ENCODE assay signal across 22 mouse cellular contexts in the genomic region with DNA sequence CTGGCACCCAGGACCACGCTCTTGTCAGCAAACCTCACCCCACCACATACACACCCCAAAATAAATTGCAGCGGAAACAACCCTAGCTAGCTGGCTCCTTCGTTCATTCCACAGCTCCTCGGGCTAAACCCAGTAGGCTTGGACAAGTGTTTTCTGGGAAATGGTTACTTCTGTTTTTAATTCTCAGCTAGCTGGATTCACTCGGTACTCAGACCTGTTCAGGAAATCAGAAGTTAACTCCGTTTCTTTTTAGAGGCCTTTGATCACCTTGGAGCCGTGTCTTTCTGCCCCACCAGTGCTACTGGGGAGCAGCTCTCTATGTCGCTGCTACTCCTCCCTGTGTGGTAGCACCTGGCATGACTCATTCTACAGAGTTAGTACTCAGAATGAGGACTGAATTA. TPM values are rescaled to one million over a fixed set of nuclear protein-coding genes. Genes with fewer than 3 reads are reported as not detected.
DNase-seq lines count a peak whose midpoint lies in the region; ATAC-seq and TF ChIP-seq lines count a peak whose summit lies in the region.
"Had no signal": no experiment of that assay in that cellular context is flagged by ENCODE, and none has a peak within 500 bp of the region (broad histone marks: within the 10 kb centered on the region; RNA-seq: fewer than 3 reads in every experiment).

No protein-coding gene starts in this region.

- no peaks in the 10 kb centered on the region for H3K9me3 ChIP-seq in liver, embryonic 11.5 days (ENCODE audit: control insufficient read depth, low read length)
- H3K9me3 ChIP-seq in liver, embryonic 14.5 days (ENCODE audit: control insufficient read depth, low read length): no peaks in the 10 kb centered on the region
- H3K9me3 ChIP-seq: embryonic facial prominence, embryonic 13.5 days; hindbrain, embryonic 12.5 days had no signal

- no peak for TF ChIP-seq CTCF in liver, embryonic 14.5 days (IDR thresholded peaks at IDR 0.05; ENCODE audit: low read depth)

- WGBS in liver, embryonic 11.5 days: 73% methylated on average over 8 of the region's 8 CpGs
- 62% methylated on average over 8 of the region's 8 CpGs for WGBS in liver, embryonic 14.5 days (ENCODE audit: insufficient replicate concordance)

- peak overlapping the region; percentile 98 for H3K27ac ChIP-seq in liver, embryonic 11.5 days (ENCODE audit: low read depth, low read length)
- peak overlapping the region; percentile 98 for H3K27ac ChIP-seq in liver, embryonic 14.5 days
- H3K27ac ChIP-seq: embryonic facial prominence, embryonic 13.5 days; gastrocnemius, adult 2 months; hindbrain, embryonic 12.5 days; macrophage had no signal

- no peak for DNase-seq in liver, embryonic 11.5 days (ENCODE audit: low spot score)
- DNase-seq in liver: no peak
- DNase-seq in brain, adult 2 months (ENCODE audit: low read depth, low spot score): peak; percentile 40
- no peak for DNase-seq in liver, embryonic 14.5 days (ENCODE audit: low read depth in 3 of 3, low spot score in 3 of 3)
- DNase-seq in thymus, postnatal 4 days: peak; percentile 60
- no peak for DNase-seq in right cerebral cortex, postnatal 25 days
- no peak for DNase-seq in gastrocnemius, postnatal 36 days
- DNase-seq: adrenal gland, adult 8-10 months; cerebellum, postnatal 36 days; gastrocnemius, adult 2 months; kidney, adult 11 months; kidney, postnatal 36 days; lung, adult 18-20 months; midbrain, embryonic 14.5 days had no signal

- H3K27me3 ChIP-seq in liver, embryonic 11.5 days (replicated peaks; ENCODE audit: control insufficient read depth, insufficient read depth, low read length): no peaks in the 10 kb centered on the region
- no peaks in the 10 kb centered on the region for H3K27me3 ChIP-seq in liver, embryonic 14.5 days (ENCODE audit: control insufficient read depth, insufficient read depth, low read length)
- H3K27me3 ChIP-seq: embryonic facial prominence, embryonic 13.5 days; hindbrain, embryonic 12.5 days had no signal

- H3K4me3 ChIP-seq in liver, embryonic 11.5 days (ENCODE audit: low read depth, low read length): no peak overlapping the region
- H3K4me3 ChIP-seq in liver, embryonic 14.5 days (ENCODE audit: insufficient read depth in 1 of 2, low read depth in 2 of 2, low read length in 2 of 2): no peak overlapping the region
- H3K4me3 ChIP-seq: embryonic facial prominence, embryonic 13.5 days; gastrocnemius, adult 2 months; hindbrain, embryonic 12.5 days had no signal

- no peak overlapping the region for H3K4me2 ChIP-seq in liver, embryonic 11.5 days
- peak overlapping the region; percentile 85 for H3K4me2 ChIP-seq in liver, embryonic 14.5 days (ENCODE audit: low read depth)
- H3K4me2 ChIP-seq: embryonic facial prominence, embryonic 13.5 days; hindbrain, embryonic 12.5 days had no signal

- ATAC-seq in liver, embryonic 11.5 days (replicated peaks; ENCODE audit: low FRiP score): no peak
- ATAC-seq in liver, embryonic 14.5 days (ENCODE audit: insufficient read depth): no peak
- ATAC-seq: forebrain, embryonic 14.5 days had no signal

- TF ChIP-seq EP300 in liver, embryonic 14.5 days (IDR thresholded peaks at IDR 0.05; ENCODE audit: low read depth): no peak

- H3K36me3 ChIP-seq in liver, embryonic 11.5 days (ENCODE audit: control insufficient read depth, insufficient read depth, low read length): no peaks in the 10 kb centered on the region
- H3K36me3 ChIP-seq in liver, embryonic 14.5 days (replicated peaks; ENCODE audit: control insufficient read depth, insufficient read depth, low read depth): no peaks in the 10 kb centered on the region
- H3K36me3 ChIP-seq: embryonic facial prominence, embryonic 13.5 days; hindbrain, embryonic 12.5 days had no signal

- H3K4me1 ChIP-seq in liver, embryonic 11.5 days (replicated peaks; ENCODE audit: control insufficient read depth, insufficient read depth, low read length): peaks cover 44% of the 10 kb centered on the region
- H3K4me1 ChIP-seq in liver, embryonic 14.5 days (replicated peaks; ENCODE audit: control insufficient read depth in 2 of 2, insufficient read depth in 2 of 2, low read length in 1 of 2): peaks cover 55 to 78% of the 10 kb centered on the region in 2 experiments
- H3K4me1 ChIP-seq: hindbrain, embryonic 12.5 days had no signal

- intact Hi-C loops in gastrocnemius, postnatal 36 days (cut with DNase I): loop anchor here (5.0 kb wide), 1 partner anchor 86 kb away; no protein-coding TSS in a partner anchor

- peak overlapping the region; percentile 58 for H3K9ac ChIP-seq in liver, embryonic 11.5 days (ENCODE audit: low read depth, low read length)
- peak overlapping the region; percentile 78 for H3K9ac ChIP-seq in liver, embryonic 14.5 days (replicated peaks)
- H3K9ac ChIP-seq: embryonic facial prominence, embryonic 13.5 days; hindbrain, embryonic 12.5 days had no signal

RNA-seq across cellular contexts. Expression of a gene that starts 37.2 kb away (rescaled TPM):
- 29.8 and 32.9 TPM in 2 replicates for polyA plus RNA-seq in liver, embryonic 11.5 days (2014; fragmentation: Nextera tagmentation; extraction: Ambion mirVana)
- 12.4 and 12.7 TPM in 2 replicates for polyA plus RNA-seq in liver, embryonic 14.5 days (2012; rRNA removed)
- 24.9 and 28.7 TPM in 2 replicates for polyA plus RNA-seq in liver, embryonic 14.5 days (2014; fragmentation: Nextera tagmentation; extraction: Ambion mirVana)
- total RNA-seq in gastrocnemius, postnatal 36 days (2021): 1 to 10 TPM; 6.6 to 6.7 TPM

RNA-seq across cellular contexts. Expression of a gene that starts 41.8 kb away (rescaled TPM):
- 32.6 and 35.5 TPM in 2 replicates for polyA plus RNA-seq in liver, embryonic 11.5 days (2014; fragmentation: Nextera tagmentation; extraction: Ambion mirVana)
- polyA plus RNA-seq in liver, embryonic 14.5 days (2012; rRNA removed): 9.3 and 11.6 TPM in 2 replicates
- polyA plus RNA-seq in liver, embryonic 14.5 days (2014; fragmentation: Nextera tagmentation; extraction: Ambion mirVana): 15.4 and 16.2 TPM in 2 replicates
- 10 to 100 TPM in 1 of 2 experiments, 1 to 10 TPM in 1; 9.6 to 11.3 TPM for total RNA-seq in gastrocnemius, postnatal 36 days (2021)

RNA-seq across cellular contexts. Expression of a gene that starts 51.7 kb away (rescaled TPM):
- not detected in 2 replicates for polyA plus RNA-seq in liver, embryonic 11.5 days (2014; fragmentation: Nextera tagmentation; extraction: Ambion mirVana)
- polyA plus RNA-seq in liver, embryonic 14.5 days (2012; rRNA removed): 0.04 and 0.14 TPM in 2 replicates
- polyA plus RNA-seq in liver, embryonic 14.5 days (2014; fragmentation: Nextera tagmentation; extraction: Ambion mirVana): 0.67 TPM in 1 of 2 replicates, not detected in the other
- not detected for total RNA-seq in gastrocnemius, postnatal 36 days (2021)
- polyA plus RNA-seq: embryonic facial prominence, embryonic 13.5 days; forebrain, embryonic 14.5 days; heart, embryonic 14.5 days; hindbrain, embryonic 12.5 days; macrophage; midbrain, embryonic 14.5 days; neural tube, embryonic 11.5 days; small intestine, adult 2 months; stomach, embryonic 16.5 days had no signal

Comparison
In these comparisons a context has a peak if more than half of its experiments do, and no peak if none do; other contexts are left out.
1. DNase-seq: peak in brain, adult 2 months (single experiment) and thymus, postnatal 4 days (single experiment); none in liver, embryonic 11.5 days (single experiment), liver (single experiment), liver, embryonic 14.5 days (0 of 3), right cerebral cortex, postnatal 25 days (single experiment) and gastrocnemius, postnatal 36 days (0 of 2).